Mouse (Mus musculus) adrenal gland, adult 8-10 months (tissue): ENCODE results near the gene Gm37240. TPM values are rescaled to one million over a fixed set of nuclear protein-coding genes. Genes with fewer than 3 reads are reported as not detected.

Source experiments
- DNase-seq: peaks from one replicate; pipeline ENCODE4 v3.0.0; 2022
- total RNA-seq, 4 experiments: library from RNA; stranded (reverse); gene quantifications; 2 replicates each; pipeline ENCODE4 v1.2.4; 2022

Gm37240 gene
- total RNA-seq, 4 experiments from 2014 or later = 5.4 to 9.8 (median 7.2) TPM

DNA sequence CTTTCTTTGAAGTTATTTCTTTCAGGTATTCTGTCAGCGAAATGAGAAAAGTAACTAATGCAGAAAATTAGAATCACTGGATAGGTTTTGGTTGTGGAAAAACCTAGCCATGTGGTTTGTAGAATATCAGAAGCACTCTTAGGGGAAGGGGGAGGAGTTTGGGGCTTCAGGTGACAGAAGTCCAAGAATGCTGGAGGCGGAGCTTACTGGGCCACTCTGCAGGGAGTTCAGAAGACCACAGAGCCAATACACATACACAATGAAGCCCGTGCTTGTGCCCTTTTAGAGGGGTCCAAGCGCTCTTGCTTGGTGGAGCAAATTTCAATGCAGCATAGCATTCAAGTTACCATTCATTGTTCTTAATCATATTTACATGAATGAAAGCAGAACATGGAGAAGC is 138.5 kb downstream of the Gm37240 start:
- no peak for DNase-seq

DNA sequence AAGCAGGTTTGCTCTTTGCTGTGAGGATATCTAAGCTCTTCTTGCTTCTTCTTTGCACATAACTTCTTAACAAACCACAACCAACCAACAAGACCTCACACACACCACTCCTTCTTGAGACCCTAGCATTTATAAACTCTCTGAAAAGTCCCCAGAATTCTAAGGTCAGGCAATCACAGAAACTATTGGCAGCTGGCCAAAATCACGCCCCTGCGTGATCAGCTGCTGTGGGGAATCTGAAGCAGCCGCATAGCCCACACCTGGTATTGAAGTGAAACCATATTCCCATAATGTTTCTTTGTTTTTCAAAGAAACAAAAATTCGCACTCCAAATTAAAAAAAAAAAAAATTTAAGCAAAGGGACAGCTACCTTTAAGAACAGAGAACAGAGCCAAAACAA is 141.2 kb downstream of the Gm37240 start:
- DNase-seq = no peak

DNA sequence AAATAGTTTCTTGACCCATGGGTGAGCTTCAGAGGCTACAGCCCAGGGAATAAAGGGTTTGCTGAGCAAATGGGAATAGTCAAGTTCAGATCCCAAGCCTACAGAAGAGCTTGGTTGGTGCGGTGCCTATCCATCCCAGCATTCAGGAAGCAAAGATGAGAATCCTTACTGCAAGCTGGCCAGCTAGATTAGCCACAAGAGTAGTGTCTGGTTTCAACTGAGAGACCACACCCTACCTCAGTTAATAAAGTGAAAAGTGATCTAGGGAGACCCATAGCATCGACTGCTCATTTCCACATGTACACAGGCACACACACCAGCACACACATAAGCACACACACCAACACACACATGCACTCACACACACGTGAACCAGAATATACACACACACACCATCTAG is 145.6 kb downstream of the Gm37240 start:
- no peak for DNase-seq

DNA sequence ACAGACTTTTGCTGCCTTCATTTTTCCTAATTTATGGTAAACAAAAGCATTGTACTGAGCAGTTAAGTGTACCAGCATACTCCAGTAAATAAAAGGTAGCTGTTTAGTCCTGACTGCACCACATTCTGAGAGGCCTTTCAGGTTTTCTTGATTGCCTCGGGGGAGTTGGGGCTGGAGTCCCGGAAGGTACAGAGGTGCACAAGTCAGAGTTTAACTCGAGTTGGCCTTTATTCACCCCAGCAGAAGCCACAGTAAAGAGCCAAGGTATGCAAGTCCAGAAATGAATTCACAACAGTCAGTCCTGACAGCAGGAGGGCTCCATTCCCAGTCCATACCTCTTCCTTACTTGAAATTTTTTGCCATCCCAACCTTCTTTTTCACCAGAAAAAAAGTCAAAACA is 148.7 kb downstream of the Gm37240 start:
- no peak for DNase-seq

DNA sequence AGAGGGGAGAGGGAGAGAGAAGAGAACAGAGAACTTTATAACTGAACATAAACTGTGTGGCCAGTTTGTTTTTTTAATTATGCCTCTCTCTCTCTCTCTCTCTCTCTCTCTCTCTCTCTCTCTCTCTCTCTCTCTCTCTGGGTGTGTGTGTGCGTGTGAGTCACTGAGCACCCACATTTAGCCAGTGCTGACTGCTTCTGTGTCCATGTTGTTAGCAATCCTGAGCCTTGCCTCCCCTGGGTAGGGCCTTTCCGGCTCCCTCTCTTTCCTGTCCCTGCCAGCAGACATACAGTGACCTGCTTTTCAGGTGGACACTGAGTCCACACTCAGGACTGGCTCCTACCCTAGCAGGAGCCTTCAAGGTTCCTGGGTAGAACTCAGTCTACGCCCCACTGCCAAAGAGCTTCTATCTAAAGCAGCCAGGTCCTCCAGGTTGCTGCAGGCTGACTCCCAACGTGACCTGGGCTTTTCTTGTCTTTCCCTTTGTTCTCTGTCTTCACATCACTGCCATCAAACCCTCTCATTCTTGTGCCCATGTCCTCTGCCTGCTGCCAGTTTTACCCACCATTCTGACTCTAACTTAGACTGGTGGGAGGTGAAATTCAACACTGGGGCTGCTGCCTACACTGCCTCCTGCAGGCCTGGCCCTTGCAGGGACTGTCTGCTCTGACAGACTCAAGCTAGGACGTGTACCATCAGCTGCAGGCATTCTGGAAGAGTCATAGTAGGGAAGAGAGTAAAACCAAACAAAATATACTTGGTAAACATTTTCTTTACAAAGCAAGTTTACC is 153.2 kb downstream of the Gm37240 start:
- DNase-seq = no peak

DNA sequence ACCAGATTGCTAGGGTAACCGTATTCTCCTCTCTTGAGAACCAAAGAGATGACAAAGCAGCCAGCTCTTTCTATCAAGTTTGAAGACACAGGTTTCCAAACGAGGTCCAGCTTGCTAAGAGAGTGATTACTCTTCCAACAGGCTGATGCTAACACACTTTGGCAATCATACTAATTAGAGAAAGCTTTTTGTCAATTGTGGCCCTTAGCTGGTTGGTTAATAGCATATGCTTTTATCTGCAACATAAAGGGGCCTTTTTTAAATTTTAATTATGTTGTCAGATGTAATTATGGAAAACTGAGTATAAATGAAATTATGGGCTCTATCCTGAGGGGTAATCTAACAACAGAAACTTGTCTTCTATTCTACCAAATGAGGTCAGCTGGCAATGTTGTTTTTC is 160.1 kb downstream of the Gm37240 start:
- DNase-seq = no peak

DNA sequence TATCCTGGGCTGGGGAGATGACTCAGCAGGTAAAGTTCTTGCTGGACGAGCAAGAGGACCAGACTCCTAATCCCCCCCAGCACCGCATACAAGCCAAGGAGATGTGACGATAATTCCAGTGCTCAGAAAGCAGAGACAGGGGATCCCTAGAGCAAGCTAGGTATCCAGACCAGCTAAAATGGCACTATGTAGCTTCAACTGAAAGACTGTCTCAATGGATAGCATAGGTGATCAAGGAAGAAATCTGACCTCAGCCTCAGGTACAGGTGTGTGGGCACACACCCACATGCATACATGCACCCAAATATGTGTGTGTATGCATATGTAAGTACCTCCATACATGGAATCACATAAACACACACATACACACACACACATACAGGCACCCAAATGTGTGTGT is 161.3 kb downstream of the Gm37240 start:
- DNase-seq = no peak

DNA sequence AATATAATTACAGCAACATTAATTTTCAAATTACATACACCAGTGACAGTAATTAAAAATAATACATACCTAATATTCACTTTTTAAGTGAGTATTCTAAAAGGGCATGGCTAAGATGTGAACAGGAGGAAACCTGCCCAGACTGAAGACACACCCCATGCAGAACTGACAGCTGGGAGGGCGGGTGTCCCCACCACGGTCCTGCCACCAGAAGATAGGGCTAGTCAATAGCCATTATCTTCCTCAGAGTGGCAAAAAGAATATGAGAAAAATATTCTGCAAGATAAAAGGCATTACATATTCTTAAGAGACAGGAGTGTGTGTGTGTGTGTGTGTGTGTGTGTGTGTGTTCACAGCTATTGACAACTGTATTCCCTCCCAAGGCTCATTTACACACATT is 162.2 kb downstream of the Gm37240 start:
- no peak for DNase-seq

DNA sequence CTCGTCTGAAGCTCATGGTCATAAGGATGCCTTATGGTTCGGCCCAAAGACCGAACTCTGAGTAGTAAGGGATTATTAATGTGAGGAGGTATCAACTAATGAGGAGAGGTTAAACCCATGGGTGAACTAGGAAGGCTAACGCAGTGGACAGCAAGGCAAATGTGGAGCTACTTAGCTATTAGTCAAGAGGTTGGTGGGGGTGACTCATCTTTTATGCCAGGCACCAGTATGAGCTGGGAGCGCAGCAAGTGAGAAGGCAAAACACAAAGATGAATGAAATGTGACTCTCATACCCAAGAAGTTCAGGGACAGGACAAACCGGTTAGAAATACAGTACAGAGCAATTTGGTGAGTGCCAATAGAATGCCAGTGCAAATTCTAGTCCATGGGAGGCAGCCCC is 164.7 kb downstream of the Gm37240 start:
- peak; percentile 15 for DNase-seq

DNA sequence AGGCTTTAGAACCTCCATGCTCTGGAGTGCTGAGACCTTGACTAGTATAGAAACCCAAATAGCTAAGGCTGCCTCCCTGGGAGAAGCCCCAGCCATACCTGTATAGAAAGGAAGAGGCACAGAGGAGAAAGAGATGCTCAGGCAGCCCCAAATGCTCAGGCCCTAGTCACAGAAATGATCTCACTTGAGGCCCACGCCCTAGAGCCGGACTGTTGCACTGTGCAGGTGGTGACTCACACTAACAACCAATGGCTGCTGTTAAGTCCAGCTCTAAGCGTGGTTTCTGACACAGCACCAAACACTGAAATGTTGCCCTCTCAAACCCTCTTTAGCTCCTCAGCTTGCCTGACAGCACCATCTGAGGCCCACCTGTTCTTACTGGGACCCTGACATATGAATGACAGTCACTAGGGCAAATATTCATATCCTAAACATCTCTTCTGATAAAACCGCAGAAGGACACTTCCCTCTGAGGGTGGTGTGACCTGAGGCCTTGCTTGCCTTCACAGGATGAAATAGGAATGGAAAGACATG is 171.5 kb downstream of the Gm37240 start:
- DNase-seq = peak; percentile 19

DNA sequence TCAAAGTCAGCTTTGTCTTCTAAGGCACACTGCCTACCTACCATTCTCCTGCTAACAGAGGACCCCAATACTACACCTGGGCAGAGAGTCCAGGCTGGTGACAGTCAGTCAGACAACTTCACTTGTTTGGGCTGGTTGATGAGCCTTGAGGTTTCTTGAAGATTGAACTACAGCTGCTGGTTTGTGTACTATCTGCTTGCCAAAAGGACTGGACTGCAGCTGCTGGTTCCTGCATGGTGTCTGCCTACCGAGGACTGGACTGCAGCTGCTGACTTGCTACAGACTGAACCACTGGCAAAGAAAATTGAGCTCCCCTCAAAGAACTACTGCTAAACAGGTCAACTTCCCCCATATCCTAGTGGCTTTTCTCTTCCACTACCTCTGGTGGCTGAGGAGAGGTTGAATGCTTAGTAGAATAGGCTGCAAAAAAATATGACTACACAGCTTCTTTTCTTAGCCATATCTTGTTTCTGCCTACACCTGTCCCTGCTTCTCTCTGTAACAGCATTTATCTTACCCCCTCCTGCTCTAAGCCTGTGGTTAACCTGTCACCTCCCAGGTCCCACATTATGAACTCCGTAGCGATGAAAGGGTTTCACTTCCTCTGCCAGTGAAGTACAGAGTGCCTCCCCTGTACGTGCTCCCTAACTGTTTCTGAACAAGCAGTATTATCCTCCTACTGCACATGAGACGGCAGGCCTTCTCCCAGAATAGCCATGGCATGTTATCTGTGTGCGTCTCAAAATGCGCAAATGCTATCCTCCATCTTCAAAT is 173.2 kb downstream of the Gm37240 start:
- no peak for DNase-seq

DNA sequence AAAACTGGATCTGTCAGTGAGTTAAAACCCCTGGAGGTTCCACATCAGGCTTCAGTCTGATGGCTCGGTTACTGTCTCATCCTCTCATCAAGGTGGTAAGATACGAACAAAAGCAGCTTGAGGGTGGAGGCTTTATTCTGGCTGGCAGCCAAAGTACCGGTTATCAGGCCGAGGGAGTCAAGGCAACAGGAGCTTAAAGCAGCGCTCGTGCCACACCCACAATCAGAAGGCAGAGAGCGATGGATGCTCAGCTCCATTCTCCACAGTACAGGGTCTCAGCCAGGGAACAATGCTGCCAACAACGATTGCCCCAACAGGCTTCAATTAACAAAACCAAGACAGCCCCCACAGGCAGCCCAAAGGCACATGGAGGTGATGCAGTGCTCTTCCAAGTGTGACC is 176.6 kb downstream of the Gm37240 start:
- DNase-seq = no peak

DNA sequence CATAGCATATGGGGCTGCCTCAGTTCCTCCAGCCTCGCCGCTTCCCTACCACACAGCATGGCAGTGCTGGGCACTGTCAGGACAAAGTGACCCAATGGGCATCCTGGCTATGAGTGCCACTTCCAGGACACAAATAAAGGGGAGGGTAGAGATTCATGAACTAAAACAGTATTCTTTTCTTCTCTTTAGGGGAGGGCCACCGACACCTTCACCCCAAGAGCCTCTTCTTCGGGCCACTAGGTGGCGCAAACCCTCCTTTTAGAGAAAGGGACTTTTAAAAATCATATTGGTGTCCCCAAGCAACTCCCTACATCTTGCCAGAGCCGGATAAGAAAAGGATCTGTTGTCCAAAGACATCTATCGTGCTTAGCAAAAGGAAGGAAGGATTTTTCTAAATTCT is 179.9 kb downstream of the Gm37240 start:
- DNase-seq = peak; percentile 18

DNA sequence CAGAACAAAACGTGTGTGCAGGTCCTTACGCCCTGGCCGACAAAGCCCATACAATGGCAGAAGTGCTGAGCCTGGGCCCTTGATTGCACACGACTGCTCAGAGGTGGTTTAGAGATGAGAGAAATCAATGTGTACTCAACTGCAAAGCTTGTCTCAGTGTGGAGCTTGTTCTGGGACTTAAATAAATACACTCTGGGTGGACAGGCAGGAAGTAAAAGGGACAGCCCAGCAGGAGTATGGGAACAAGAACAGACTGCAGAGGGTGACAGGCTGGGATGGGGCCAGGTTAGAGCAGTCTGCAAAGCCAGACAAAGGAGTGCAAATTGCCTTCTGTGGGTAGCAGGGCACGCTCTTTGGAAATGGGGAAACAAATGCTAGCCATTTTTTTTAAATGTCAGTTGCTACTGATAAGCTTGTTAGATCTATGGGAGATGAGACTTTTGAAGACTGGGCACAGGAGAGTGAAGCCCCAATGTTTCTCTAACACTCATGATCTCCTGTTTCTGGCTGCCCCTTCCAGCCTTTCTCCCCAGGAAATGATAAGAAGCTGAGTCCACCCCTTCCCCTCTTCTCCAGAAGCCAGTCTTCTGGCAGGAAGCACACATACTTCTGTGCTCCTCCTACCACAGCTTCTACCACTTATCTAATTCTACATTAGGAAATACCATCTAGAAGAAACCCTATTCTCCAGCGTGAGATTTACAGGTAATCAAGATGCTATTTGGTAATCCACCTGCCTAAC is 184.0 kb downstream of the Gm37240 start:
- DNase-seq = no peak

DNA sequence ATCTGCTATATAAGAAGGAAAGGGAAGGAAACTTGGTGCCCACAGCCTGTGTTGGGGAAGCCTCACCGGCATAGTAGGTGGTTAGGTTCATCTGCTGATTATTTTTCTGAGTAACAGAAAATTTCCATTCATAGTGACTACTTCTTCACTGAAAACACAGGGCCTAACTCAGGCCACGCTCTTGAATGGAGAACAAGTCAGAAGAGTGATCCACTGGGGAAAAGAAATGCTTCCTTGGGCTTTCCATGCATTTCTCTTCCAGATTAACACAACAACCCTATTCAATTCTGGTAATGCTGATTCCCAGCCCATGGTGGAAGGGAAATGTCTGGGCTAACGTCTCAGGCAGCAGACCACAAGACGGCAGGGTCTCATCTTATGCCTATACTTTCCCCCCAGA is 188.8 kb downstream of the Gm37240 start:
- DNase-seq = no peak

DNA sequence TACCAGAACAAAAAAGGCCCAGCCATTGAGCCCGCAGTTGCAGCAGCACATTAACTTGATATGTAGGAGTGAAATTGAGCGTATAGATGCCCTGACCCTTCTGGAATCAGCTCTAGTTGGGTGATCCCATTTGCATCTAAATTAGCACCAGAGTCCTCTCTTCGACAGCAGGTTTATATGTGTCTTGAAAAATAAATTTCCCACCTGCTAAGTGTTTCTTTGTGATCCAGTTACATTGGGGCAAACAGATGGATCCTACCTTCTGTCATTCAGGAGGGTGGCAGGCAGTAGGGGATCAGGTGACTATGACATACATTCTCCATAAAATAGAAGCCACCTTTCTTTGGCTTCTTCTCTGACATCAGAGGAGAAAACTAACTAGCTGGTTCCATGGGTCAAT is 192.3 kb downstream of the Gm37240 start:
- DNase-seq = no peak

DNA sequence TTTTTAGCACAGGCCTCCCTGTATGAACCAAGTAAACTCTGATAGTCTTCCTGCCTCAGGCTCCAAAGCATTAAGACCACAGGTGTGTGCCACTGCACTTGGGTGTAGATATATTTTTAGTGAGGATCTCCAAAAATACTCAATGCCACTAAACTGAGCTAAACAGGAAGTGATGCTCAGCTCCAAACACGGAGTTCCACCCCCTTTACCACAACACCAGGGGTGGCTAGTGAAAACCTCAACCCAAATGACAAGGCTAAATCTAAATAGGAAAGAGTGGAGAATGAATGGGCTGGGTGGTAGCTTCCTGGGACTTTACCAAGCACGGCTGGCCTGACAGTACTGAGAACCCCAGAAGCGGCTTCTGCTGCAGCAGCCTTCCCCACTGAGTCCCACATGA is 194.3 kb downstream of the Gm37240 start:
- DNase-seq = no peak

DNA sequence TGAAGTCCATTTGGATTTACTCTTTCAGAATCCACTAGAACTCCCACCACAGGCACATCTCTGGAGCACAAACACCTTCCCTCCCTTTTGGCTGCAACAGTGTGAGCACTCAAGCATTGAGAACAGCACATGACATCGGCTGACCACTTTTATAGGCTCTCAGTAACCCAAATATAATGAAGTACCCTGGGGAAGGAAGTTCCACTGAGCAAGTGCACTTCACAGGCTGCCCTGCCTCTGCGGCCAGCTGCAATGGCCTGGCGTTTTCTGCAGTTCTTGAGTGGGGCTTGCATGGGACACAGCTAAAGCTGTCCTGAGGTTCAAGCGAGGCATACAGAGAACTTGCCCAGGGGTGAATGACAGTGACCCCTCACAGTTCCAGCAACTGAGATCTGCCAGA is 196.2 kb downstream of the Gm37240 start:
- DNase-seq = no peak

DNA sequence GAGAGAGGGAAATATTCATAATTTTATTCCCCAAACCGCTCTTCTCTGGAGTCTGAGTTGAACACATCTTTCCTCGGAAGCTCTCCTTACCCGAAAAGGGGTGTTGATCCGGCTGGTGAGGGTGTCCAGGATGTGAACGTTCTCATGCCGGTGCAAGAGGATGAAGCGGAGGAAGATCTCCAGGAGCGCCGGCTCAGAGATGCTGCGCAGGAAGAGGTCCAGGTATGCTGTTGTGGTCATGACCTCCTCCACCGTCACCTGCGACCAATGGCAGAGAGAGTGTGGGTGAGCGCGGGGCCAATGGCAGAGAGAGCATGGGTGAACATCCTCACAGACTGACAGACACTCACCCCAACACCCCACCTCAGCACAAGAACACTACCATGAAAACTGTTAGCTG is 199.0 kb downstream of the Gm37240 start:
- DNase-seq = no peak

DNA sequence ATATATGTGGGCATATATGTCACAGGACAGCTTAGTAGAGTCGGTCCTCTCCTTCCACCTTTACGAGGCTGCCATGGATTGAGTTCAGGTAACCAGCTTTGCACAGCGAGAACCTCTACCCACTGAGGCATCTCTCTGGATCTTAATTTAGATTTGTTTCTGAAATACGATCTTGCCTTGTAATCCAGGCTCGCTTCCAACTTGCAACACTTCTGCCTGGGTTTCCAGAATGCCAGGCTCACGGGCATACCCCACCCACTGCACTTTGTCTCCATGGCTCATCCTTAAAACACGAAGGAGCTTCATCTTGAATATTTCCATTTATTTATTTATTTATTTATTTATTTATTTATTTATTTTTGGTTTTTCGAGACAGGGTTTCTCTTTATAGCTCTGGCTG is 202.0 kb downstream of the Gm37240 start:
- no peak for DNase-seq

DNA sequence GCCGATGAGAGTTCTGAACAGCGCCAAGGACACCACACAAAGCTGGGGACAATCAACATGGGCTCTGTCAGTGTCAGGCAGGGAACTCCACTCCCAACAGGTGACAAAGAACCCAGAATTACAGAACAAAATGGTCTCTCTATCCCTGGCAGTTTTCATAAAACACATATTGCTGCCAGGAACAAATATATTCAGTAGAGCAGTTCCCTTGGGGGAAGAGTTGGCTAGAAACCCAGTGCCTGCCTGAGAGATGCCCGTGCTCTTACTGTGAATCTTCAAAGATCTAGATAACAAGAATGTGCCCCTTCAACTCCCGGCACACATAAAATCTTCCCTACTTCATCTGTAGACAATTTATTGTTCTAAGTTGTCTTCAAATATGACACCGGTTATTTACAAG is 203.7 kb downstream of the Gm37240 start:
- DNase-seq = no peak

DNA sequence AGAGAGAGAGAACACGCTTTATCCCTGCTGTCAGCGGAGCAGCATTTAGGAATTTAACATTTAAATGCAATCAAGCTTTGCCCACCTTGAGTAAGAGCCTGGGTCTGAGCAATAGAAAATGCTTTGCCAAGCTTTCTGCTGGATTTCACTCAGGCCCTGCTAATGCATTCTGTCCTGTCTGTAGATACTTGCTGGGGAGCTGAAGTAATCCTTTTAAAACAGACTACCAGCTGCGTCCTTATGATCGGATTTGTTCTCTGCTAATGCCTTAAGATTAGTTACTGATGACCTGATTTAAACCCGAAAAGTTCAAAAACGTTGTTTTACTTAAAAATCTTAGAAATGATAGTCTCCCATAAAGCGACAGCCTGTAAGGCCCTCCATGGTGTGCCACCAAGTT is 206.2 kb downstream of the Gm37240 start:
- no peak for DNase-seq

DNA sequence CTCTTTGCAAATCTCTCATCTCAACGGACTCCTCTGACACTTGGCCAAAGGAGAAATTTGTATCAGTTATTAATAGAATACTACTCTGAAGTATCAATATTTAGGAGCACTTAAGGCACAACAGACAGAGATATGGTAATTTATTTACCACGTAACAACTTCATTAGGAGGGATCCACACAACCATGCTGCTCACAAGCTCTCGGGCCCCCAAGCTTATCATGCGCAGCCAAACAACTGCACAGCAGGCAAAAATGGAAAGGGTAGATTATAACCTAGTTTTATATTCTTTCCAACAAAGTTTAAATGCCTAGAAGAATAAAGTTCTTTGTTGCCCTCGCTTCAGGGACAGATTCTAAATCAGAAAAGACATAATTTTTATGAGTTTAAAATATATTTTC is 207.4 kb downstream of the Gm37240 start:
- no peak for DNase-seq
